In the genomic region with DNA sequence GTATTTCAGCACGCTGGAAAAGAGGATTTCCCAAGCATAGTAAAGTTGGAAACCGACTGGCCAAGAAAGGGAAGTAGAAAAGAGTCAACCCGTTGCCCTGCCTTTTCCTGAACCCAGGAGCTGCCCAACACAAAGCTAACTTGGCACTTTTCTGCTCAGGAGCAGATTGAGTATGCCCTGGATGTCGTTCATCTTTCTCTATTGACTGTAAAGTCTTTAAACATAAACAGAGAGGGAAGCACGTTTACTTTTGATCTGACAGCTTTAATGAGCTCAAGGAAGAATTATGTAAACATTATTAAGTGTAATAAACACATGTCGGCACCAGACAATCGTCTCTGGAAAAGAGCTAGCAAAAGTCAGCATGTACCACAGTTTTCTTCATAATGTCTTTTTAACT, we compare ENCODE assay signal across 8 mouse cellular contexts.
DNase-seq lines count a peak whose midpoint lies in the region; ATAC-seq lines count a peak whose summit lies in the region.

No protein-coding gene starts in this region.

- H3K4me2 ChIP-seq in kidney, embryonic 16.5 days (replicated peaks; ENCODE audit: low read depth, low read length): peak overlapping the region; percentile 89
- peak overlapping the region; percentile 73 for H3K4me2 ChIP-seq in forebrain, embryonic 16.5 days (ENCODE audit: low read length)
- peak overlapping the region; percentile 60 for H3K4me2 ChIP-seq in liver, embryonic 13.5 days
- peak overlapping the region; percentile 69 for H3K4me2 ChIP-seq in neural tube, embryonic 13.5 days

- H3K9ac ChIP-seq in kidney, embryonic 16.5 days (replicated peaks; ENCODE audit: low read length): no peak overlapping the region
- H3K9ac ChIP-seq in forebrain, embryonic 16.5 days (replicated peaks; ENCODE audit: low read depth, low read length): no peak overlapping the region
- no peak overlapping the region for H3K9ac ChIP-seq in liver, embryonic 13.5 days
- H3K9ac ChIP-seq in neural tube, embryonic 13.5 days: no peak overlapping the region

- H3K27ac ChIP-seq in kidney, embryonic 16.5 days (ENCODE audit: low read length): no peak overlapping the region
- H3K27ac ChIP-seq in forebrain, embryonic 16.5 days (ENCODE audit: low read length): no peak overlapping the region
- H3K27ac ChIP-seq in liver, embryonic 13.5 days: no peak overlapping the region
- 0 out of 2 replicates have a peak overlapping the region, but pooled peaks have one; percentile 3 for H3K27ac ChIP-seq in neural tube, embryonic 13.5 days (replicated peaks)

- WGBS in kidney, embryonic 16.5 days: 12% methylated on average over 7 of the region's 7 CpGs
- WGBS in forebrain, embryonic 16.5 days: 32% methylated on average over 7 of the region's 7 CpGs
- WGBS in liver, embryonic 13.5 days (ENCODE audit: insufficient replicate concordance): 26% methylated on average over 7 of the region's 7 CpGs
- 23% methylated on average over 7 of the region's 7 CpGs for WGBS in neural tube, embryonic 13.5 days

- peak overlapping the region; percentile 54; the same call in 1 of the 2 replicates for H3K4me3 ChIP-seq in kidney, embryonic 16.5 days (ENCODE audit: low read length)
- peak overlapping the region; percentile 50 for H3K4me3 ChIP-seq in forebrain, embryonic 16.5 days (replicated peaks; ENCODE audit: low read length)
- no peak overlapping the region for H3K4me3 ChIP-seq in liver, embryonic 13.5 days (replicated peaks)
- peak overlapping the region; percentile 57 for H3K4me3 ChIP-seq in neural tube, embryonic 13.5 days

- peaks cover 13% of the 10 kb centered on the region for H3K27me3 ChIP-seq in kidney, embryonic 16.5 days (ENCODE audit: insufficient read depth, low read length)
- H3K27me3 ChIP-seq in forebrain, embryonic 16.5 days (replicated peaks; ENCODE audit: control insufficient read depth, insufficient read depth, low read length): peaks cover 5% of the 10 kb centered on the region; the same call in 1 of the 2 replicates
- peaks cover 14% of the 10 kb centered on the region for H3K27me3 ChIP-seq in liver, embryonic 13.5 days
- peaks cover 22% of the 10 kb centered on the region for H3K27me3 ChIP-seq in neural tube, embryonic 13.5 days

- ATAC-seq in kidney, embryonic 16.5 days (ENCODE audit: low FRiP score, low TSS enrichment): no peak
- no peak for ATAC-seq in forebrain, embryonic 16.5 days
- ATAC-seq in liver, embryonic 13.5 days (ENCODE audit: low read depth): no peak
- ATAC-seq in neural tube, embryonic 13.5 days (ENCODE audit: low read depth): no peak

- H3K4me1 ChIP-seq in kidney, embryonic 16.5 days (ENCODE audit: insufficient read depth, low read length): peaks cover 9% of the 10 kb centered on the region; the same call in 1 of the 2 replicates
- peaks cover 8% of the 10 kb centered on the region for H3K4me1 ChIP-seq in forebrain, embryonic 16.5 days (replicated peaks; ENCODE audit: control insufficient read depth, insufficient read depth, low read length)
- no peaks in the 10 kb centered on the region for H3K4me1 ChIP-seq in liver, embryonic 13.5 days (replicated peaks)
- H3K4me1 ChIP-seq in neural tube, embryonic 13.5 days (replicated peaks): peaks cover 36% of the 10 kb centered on the region

- no peaks in the 10 kb centered on the region for H3K9me3 ChIP-seq in kidney, embryonic 16.5 days (ENCODE audit: low read length)
- H3K9me3 ChIP-seq in forebrain, embryonic 16.5 days (ENCODE audit: control insufficient read depth, low read length): no peaks in the 10 kb centered on the region
- H3K9me3 ChIP-seq in liver, embryonic 13.5 days (replicated peaks): no peaks in the 10 kb centered on the region
- H3K9me3 ChIP-seq in neural tube, embryonic 13.5 days: no peaks in the 10 kb centered on the region

- no peaks in the 10 kb centered on the region for H3K36me3 ChIP-seq in kidney, embryonic 16.5 days (ENCODE audit: insufficient read depth, low read length)
- no peaks in the 10 kb centered on the region for H3K36me3 ChIP-seq in forebrain, embryonic 16.5 days (ENCODE audit: control insufficient read depth, insufficient read depth)
- no peaks in the 10 kb centered on the region for H3K36me3 ChIP-seq in liver, embryonic 13.5 days
- no peaks in the 10 kb centered on the region for H3K36me3 ChIP-seq in neural tube, embryonic 13.5 days

- DNase-seq in kidney, postnatal 36 days: no peak
- DNase-seq in liver, embryonic 13.5 days: no peak
- DNase-seq in left cerebral cortex, adult 11 months (ENCODE audit: low spot score): no peak
- DNase-seq in layer of hippocampus, adult 11-12 months (ENCODE audit: low spot score): no peak
- no peak for DNase-seq in layer of hippocampus, adult 9-11 months
